Mouse (Mus musculus) limb, embryonic 14.5 days (tissue): ENCODE data around the gene Fbxo28. TPM values are rescaled to one million over a fixed set of nuclear protein-coding genes. Genes with fewer than 3 reads are reported as not detected.

Experiments
- ATAC-seq: fragments of 200-750 bp; cut with Nextera tagmentation; 2 replicates; pipeline ENCODE4 v1.8.0; 2017; ENCODE audit warnings: low read depth, moderate number of reproducible peaks, moderate TSS enrichment; ENCODE audit not compliant: low FRiP score
- DNase-seq: peaks from one replicate; pipeline ENCODE4 v3.0.0-alpha.2; 2015; ENCODE audit warnings: low spot score
- H3K27ac ChIP-seq: fragments of 300-500 bp; sonication (generic); replicated peaks from 2 replicates; pipeline ENCODE4 v1.5.1; 2014; ENCODE audit warnings: low read depth, mild to moderate bottlenecking, low read length, moderate library complexity, mixed read lengths
- H3K27me3 ChIP-seq: fragments of 300-500 bp; sonication (generic); 2 replicates; pipeline ENCODE4 v1.6.1; 2014; ENCODE audit warnings: low read length, mixed read lengths; ENCODE audit not compliant: control insufficient read depth, insufficient read depth
- H3K36me3 ChIP-seq: fragments of 300-500 bp; sonication (generic); 2 replicates; pipeline ENCODE4 v1.6.1; 2014; ENCODE audit warnings: mild to moderate bottlenecking, low read length, moderate library complexity, mixed read lengths; ENCODE audit not compliant: control insufficient read depth, insufficient read depth
- H3K4me1 ChIP-seq: fragments of 300-500 bp; sonication (generic); 2 replicates; pipeline ENCODE4 v1.6.1; 2014; ENCODE audit warnings: antibody characterized with exemption, low read length, mixed read lengths; ENCODE audit not compliant: control insufficient read depth, insufficient read depth
- H3K4me2 ChIP-seq: fragments of 300-500 bp; sonication (generic); replicated peaks from 2 replicates; pipeline ENCODE4 v1.6.1; 2014; ENCODE audit warnings: low read depth, mild to moderate bottlenecking, low read length, moderate library complexity; ENCODE audit not compliant: severe bottlenecking
- H3K4me3 ChIP-seq: fragments of 300-500 bp; sonication (generic); replicated peaks from 2 replicates; pipeline ENCODE4 v1.5.1; 2014; ENCODE audit warnings: low read length
- H3K9ac ChIP-seq: fragments of 300-500 bp; sonication (generic); 2 replicates; pipeline ENCODE4 v1.6.1; 2014; ENCODE audit warnings: mild to moderate bottlenecking, low read depth, low read length, moderate library complexity; ENCODE audit not compliant: severe bottlenecking
- H3K9me3 ChIP-seq: fragments of 300-500 bp; sonication (generic); 2 replicates; pipeline ENCODE4 v1.6.1; 2016; ENCODE audit warnings: low read length; ENCODE audit not compliant: control insufficient read depth
- POLR2A ChIP-seq: fragments of 200-500 bp; IDR thresholded peaks from 2 replicates; pipeline ENCODE4 v1.8.0; 2012; ENCODE audit warnings: inconsistent platforms, mild to moderate bottlenecking, moderate library complexity, borderline replicate concordance; ENCODE audit not compliant: insufficient read depth, insufficient read length; ENCODE audit errors: extremely low read depth
- WGBS: fragments of 180-500 bp; shearing (Covaris S2); extraction: QIAGEN DNeasy Blood & Tissue Kit; methylation state at CpG from one replicate; pipeline ENCODE4 v1.1.7; 2014; 5-methylcytosine and 5-hydroxymethylcytosine counted together
- polyA plus RNA-seq, 2 experiments: library from polyadenylated mRNA; depleted of rRNA in 1 of 2; stranded (reverse) in 1 of 2; unstranded in 1 of 2; fragments of >200 nt; fragmentation: Nextera tagmentation in 1 of 2; extraction: Ambion mirVana in 1 of 2; gene quantifications; 2 replicates each; pipeline versions ENCODE4 v1.2.1 to v1.2.3; 2012 to 2014

Fbxo28 gene
- polyA plus RNA-seq, 2 experiments: 19.0 to 26.9 TPM

GRCm38 (mm10) chr1:182358133-182358532 lies 16.7 kb upstream of the Fbxo28 start:
- H3K36me3 ChIP-seq: no peaks in the 10 kb centered on the region
- no peak for ATAC-seq
- H3K4me1 ChIP-seq: no peaks in the 10 kb centered on the region
- H3K9ac ChIP-seq: no peak overlapping the region
- WGBS: 74% methylated on average over 1 of the region's 1 CpGs
- TF ChIP-seq POLR2A: no peak
- DNase-seq: no peak
- H3K4me2 ChIP-seq: no peak overlapping the region
- H3K27ac ChIP-seq: no peak overlapping the region
- no peaks in the 10 kb centered on the region for H3K9me3 ChIP-seq
- H3K27me3 ChIP-seq: no peaks in the 10 kb centered on the region
- no peak overlapping the region for H3K4me3 ChIP-seq

GRCm38 (mm10) chr1:182354504-182355147 lies 13.2 kb upstream of the Fbxo28 start:
- H3K36me3 ChIP-seq: no peaks in the 10 kb centered on the region
- H3K4me2 ChIP-seq: no peak overlapping the region
- no peaks in the 10 kb centered on the region for H3K4me1 ChIP-seq
- DNase-seq: no peak
- no peak overlapping the region for H3K9ac ChIP-seq
- H3K27me3 ChIP-seq: no peaks in the 10 kb centered on the region
- no peak overlapping the region for H3K4me3 ChIP-seq
- H3K9me3 ChIP-seq: no peaks in the 10 kb centered on the region
- WGBS: 76% methylated on average over 11 of the region's 11 CpGs
- H3K27ac ChIP-seq: no peak overlapping the region
- no peak for ATAC-seq
- TF ChIP-seq POLR2A: no peak

DNA sequence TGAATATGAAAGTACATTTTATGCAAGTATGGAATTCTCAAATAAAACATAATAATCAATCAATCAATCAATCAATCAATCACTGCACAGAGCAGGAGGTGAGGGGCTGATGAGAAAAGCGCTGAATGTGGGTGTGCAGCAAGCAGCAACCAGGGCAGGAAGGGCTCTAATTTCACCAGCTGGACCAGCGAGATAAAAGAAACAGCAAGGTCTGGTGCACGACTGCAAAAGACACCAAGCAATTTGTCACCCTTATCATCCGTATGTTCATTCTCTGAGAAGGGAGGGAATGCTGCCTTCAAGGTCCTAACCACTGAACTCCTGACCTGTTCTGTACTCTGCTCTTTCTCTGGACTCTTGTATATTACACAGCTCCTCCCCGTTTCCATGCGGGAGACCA lies 8.1 kb upstream of the Fbxo28 start:
- Histone ChIP-seq H3K9me3 (peaks cover 2% of the 10 kb centered on the region; the same call in 1 of the 2 replicates), H3K4me1 (no peaks in the 10 kb centered on the region), H3K27ac (no peak overlapping the region), H3K36me3 (no peaks in the 10 kb centered on the region), H3K4me2 (no peak overlapping the region), H3K4me3 (no peak overlapping the region), H3K9ac (no peak overlapping the region), H3K27me3 (no peaks in the 10 kb centered on the region)
- ATAC-seq: no peak
- no peak for TF ChIP-seq POLR2A
- no peak for DNase-seq
- 80% methylated on average over 6 of the region's 6 CpGs for WGBS

DNA sequence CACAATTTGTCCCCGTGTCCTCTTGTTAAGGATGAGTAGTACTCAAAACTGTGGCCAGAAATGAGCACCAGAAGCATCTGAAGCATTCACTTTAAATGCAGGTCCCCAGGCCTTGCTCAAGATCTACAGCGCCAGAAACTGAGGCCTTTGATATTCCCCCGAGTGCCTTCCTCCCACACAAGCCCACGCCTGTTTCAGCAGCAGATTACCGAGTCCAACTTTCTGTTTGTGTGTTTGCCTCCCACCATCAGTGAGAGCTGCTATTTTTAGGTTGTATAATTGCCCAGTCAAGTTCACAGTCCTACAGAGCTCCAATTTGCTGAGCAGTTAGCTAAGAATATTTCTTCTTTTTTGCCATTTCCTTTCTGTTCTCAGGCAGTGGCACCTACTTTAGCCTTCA lies 5.1 kb upstream of the Fbxo28 start:
- Histone ChIP-seq H3K36me3 (no peaks in the 10 kb centered on the region), H3K9me3 (peaks cover 2% of the 10 kb centered on the region; the same call in 1 of the 2 replicates), H3K4me2 (no peak overlapping the region), H3K27me3 (no peaks in the 10 kb centered on the region), H3K9ac (no peak overlapping the region), H3K4me1 (no peaks in the 10 kb centered on the region), H3K4me3 (no peak overlapping the region), H3K27ac (no peak overlapping the region)
- ATAC-seq (no peak), DNase-seq (no peak)
- WGBS: 54% methylated on average over 5 of the region's 5 CpGs
- TF ChIP-seq POLR2A: no peak

DNA sequence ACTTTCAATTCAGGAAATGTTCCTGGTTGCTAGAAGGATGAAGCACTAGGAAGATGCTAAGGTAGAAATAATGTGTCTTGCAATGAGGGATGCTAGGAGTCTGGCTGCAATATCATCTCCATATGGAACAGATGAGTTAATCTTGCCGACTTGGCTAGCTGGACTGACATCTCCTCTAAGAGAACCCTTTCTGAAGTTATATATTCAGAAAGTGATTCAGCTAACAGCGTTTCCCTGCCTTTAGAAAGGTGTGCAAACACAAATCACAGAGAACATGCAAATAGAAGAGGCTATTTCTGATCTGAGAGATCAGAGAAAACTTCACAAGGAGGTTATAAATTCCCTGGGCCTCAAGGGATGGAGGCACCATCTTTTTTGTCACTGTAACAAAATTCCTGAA lies 4.4 kb upstream of the Fbxo28 start:
- Histone ChIP-seq H3K9me3 (peaks cover 2% of the 10 kb centered on the region; the same call in 1 of the 2 replicates), H3K4me2 (no peak overlapping the region), H3K27ac (no peak overlapping the region), H3K36me3 (no peaks in the 10 kb centered on the region), H3K4me3 (no peak overlapping the region), H3K9ac (no peak overlapping the region), H3K27me3 (no peaks in the 10 kb centered on the region), H3K4me1 (no peaks in the 10 kb centered on the region)
- no peak for TF ChIP-seq POLR2A
- ATAC-seq: no peak
- WGBS: 69% methylated on average over 2 of the region's 2 CpGs
- DNase-seq: no peak
